Mouse (Mus musculus) heart, embryonic 15.5 days (tissue): ENCODE measurements around the gene Anks1b. TPM values are rescaled to one million over a fixed set of nuclear protein-coding genes. Genes with fewer than 3 reads are reported as not detected.

Experiments used
- ATAC-seq: fragments of 200-750 bp; cut with Nextera tagmentation; replicated peaks from 2 replicates; pipeline ENCODE4 v1.8.0; 2017; ENCODE audit warnings: low read depth, moderate TSS enrichment; ENCODE audit not compliant: insufficient number of reproducible peaks, insufficient read depth, low FRiP score
- H3K27ac ChIP-seq: fragments of 300-500 bp; sonication (generic); 2 replicates; pipeline ENCODE4 v1.5.1; 2015; ENCODE audit warnings: mild to moderate bottlenecking, inconsistent platforms
- H3K27me3 ChIP-seq: fragments of 300-500 bp; sonication (generic); 2 replicates; pipeline ENCODE4 v1.6.1; 2015; ENCODE audit warnings: inconsistent platforms
- H3K36me3 ChIP-seq: fragments of 300-500 bp; sonication (generic); 2 replicates; pipeline ENCODE4 v1.6.1; 2015; ENCODE audit warnings: mild to moderate bottlenecking, inconsistent platforms
- H3K4me1 ChIP-seq: fragments of 300-500 bp; sonication (generic); replicated peaks from 2 replicates; pipeline ENCODE4 v1.6.1; 2015; ENCODE audit warnings: inconsistent platforms
- H3K4me2 ChIP-seq: fragments of 300-500 bp; sonication (generic); 2 replicates; pipeline ENCODE4 v1.6.1; 2015; ENCODE audit warnings: inconsistent platforms, mild to moderate bottlenecking, moderate library complexity
- H3K4me3 ChIP-seq: fragments of 300-500 bp; sonication (generic); 2 replicates; pipeline ENCODE4 v1.5.1; 2015; ENCODE audit warnings: mild to moderate bottlenecking, inconsistent platforms
- H3K9ac ChIP-seq: fragments of 300-500 bp; sonication (generic); 2 replicates; pipeline ENCODE4 v1.6.1; 2015; ENCODE audit warnings: mild to moderate bottlenecking, inconsistent platforms
- H3K9me3 ChIP-seq: fragments of 300-500 bp; sonication (generic); replicated peaks from 2 replicates; pipeline ENCODE4 v1.6.1; 2016; ENCODE audit warnings: inconsistent platforms
- WGBS: fragments of 180-500 bp; shearing (Covaris S2); methylation state at CpG from one replicate; pipeline ENCODE4 v1.1.7; 2015; ENCODE audit warnings: mixed read lengths; 5-methylcytosine and 5-hydroxymethylcytosine counted together
- polyA plus RNA-seq: library from polyadenylated mRNA; unstranded; fragments of >200 nt; fragmentation: Nextera tagmentation; extraction: Ambion mirVana; gene quantifications from 2 replicates; pipeline ENCODE4 v1.2.1, GENCODE M21; 2015

Anks1b gene
- polyA plus RNA-seq, 1 experiment from 2014 or later = 0.79 TPM

- H3K27ac ChIP-seq = no peak overlapping the region
- WGBS = 76% methylated on average over 5 of the region's 5 CpGs
- no peak overlapping the region for H3K4me3 ChIP-seq
- no peaks in the 10 kb centered on the region for H3K9me3 ChIP-seq
- no peak overlapping the region for H3K9ac ChIP-seq
- no peaks in the 10 kb centered on the region for H3K36me3 ChIP-seq
- no peak for ATAC-seq
- no peaks in the 10 kb centered on the region for H3K27me3 ChIP-seq
- H3K4me2 ChIP-seq = no peak overlapping the region
- H3K4me1 ChIP-seq = no peaks in the 10 kb centered on the region
These were observed 323.6 kb downstream of the Anks1b start for GRCm38 (mm10) chr10:90196936-90197335.

- Histone ChIP-seq H3K4me1 (no peaks in the 10 kb centered on the region), H3K9me3 (no peaks in the 10 kb centered on the region)
- 85% methylated on average over 6 of the region's 6 CpGs for WGBS
These were observed 336.7 kb downstream of the Anks1b start for GRCm38 (mm10) chr10:90210044-90210443.

GRCm38 (mm10) chr10:90220470-90220869 lies 347.2 kb downstream of the Anks1b start:
- no peak for ATAC-seq
- Histone ChIP-seq H3K4me1 (no peaks in the 10 kb centered on the region), H3K27me3 (no peaks in the 10 kb centered on the region), H3K36me3 (no peaks in the 10 kb centered on the region), H3K4me2 (no peak overlapping the region), H3K9ac (no peak overlapping the region), H3K4me3 (no peak overlapping the region), H3K9me3 (no peaks in the 10 kb centered on the region), H3K27ac (no peak overlapping the region)
- 68% methylated on average over 3 of the region's 3 CpGs for WGBS

More at GRCm38 (mm10) chr10:90210044-90210443, 336.7 kb downstream of the Anks1b start:
- H3K36me3 ChIP-seq = no peaks in the 10 kb centered on the region
- H3K27me3 ChIP-seq = no peaks in the 10 kb centered on the region
- H3K4me2 ChIP-seq = no peak overlapping the region
- no peak overlapping the region for H3K9ac ChIP-seq
- ATAC-seq = no peak
- no peak overlapping the region for H3K4me3 ChIP-seq
- H3K27ac ChIP-seq = no peak overlapping the region

GRCm38 (mm10) chr10:90222793-90223495 lies 349.6 kb downstream of the Anks1b start:
- Histone ChIP-seq H3K9me3 (no peaks in the 10 kb centered on the region), H3K36me3 (no peaks in the 10 kb centered on the region), H3K4me2 (no peak overlapping the region), H3K9ac (no peak overlapping the region), H3K4me3 (no peak overlapping the region), H3K4me1 (no peaks in the 10 kb centered on the region), H3K27ac (no peak overlapping the region), H3K27me3 (no peaks in the 10 kb centered on the region)
- ATAC-seq = no peak
- 79% methylated on average over 3 of the region's 3 CpGs for WGBS

GRCm38 (mm10) chr10:90235273-90235672 lies 362.0 kb downstream of the Anks1b start:
- no peak overlapping the region for H3K4me3 ChIP-seq
- ATAC-seq = no peak
- no peaks in the 10 kb centered on the region for H3K9me3 ChIP-seq
- no peaks in the 10 kb centered on the region for H3K36me3 ChIP-seq
- no peak overlapping the region for H3K9ac ChIP-seq
- H3K27ac ChIP-seq = no peak overlapping the region
- H3K4me1 ChIP-seq = no peaks in the 10 kb centered on the region
- no peaks in the 10 kb centered on the region for H3K27me3 ChIP-seq
- no peak overlapping the region for H3K4me2 ChIP-seq
- WGBS = 61% methylated on average over 3 of the region's 3 CpGs

GRCm38 (mm10) chr10:90237290-90237689 lies 364.0 kb downstream of the Anks1b start:
- no peak for ATAC-seq
- Histone ChIP-seq H3K9ac (no peak overlapping the region), H3K4me2 (no peak overlapping the region), H3K27ac (no peak overlapping the region), H3K27me3 (no peaks in the 10 kb centered on the region), H3K36me3 (no peaks in the 10 kb centered on the region), H3K9me3 (no peaks in the 10 kb centered on the region), H3K4me3 (no peak overlapping the region), H3K4me1 (no peaks in the 10 kb centered on the region)
- 83% methylated on average over 3 of the region's 3 CpGs for WGBS

GRCm38 (mm10) chr10:90258944-90259714 lies 385.8 kb downstream of the Anks1b start:
- Histone ChIP-seq H3K9ac (no peak overlapping the region), H3K4me2 (no peak overlapping the region), H3K9me3 (no peaks in the 10 kb centered on the region), H3K4me1 (no peaks in the 10 kb centered on the region), H3K27me3 (no peaks in the 10 kb centered on the region), H3K36me3 (no peaks in the 10 kb centered on the region), H3K27ac (no peak overlapping the region), H3K4me3 (no peak overlapping the region)
- no peak for ATAC-seq
- 62% methylated on average over 3 of the region's 3 CpGs for WGBS

- Histone ChIP-seq H3K4me3 (no peak overlapping the region), H3K9ac (no peak overlapping the region), H3K9me3 (no peaks in the 10 kb centered on the region), H3K27me3 (no peaks in the 10 kb centered on the region), H3K4me2 (no peak overlapping the region), H3K27ac (no peak overlapping the region), H3K36me3 (no peaks in the 10 kb centered on the region), H3K4me1 (no peaks in the 10 kb centered on the region)
- 75% methylated on average over 1 of the region's 1 CpGs for WGBS
- ATAC-seq = no peak
These were observed 398.0 kb downstream of the Anks1b start for GRCm38 (mm10) chr10:90271321-90271720.

- WGBS = 71% methylated on average over 2 of the region's 2 CpGs
- no peak for ATAC-seq
- H3K4me3 ChIP-seq = no peak overlapping the region
- H3K4me2 ChIP-seq = no peak overlapping the region
- H3K4me1 ChIP-seq = no peaks in the 10 kb centered on the region
- H3K9ac ChIP-seq = no peak overlapping the region
- no peaks in the 10 kb centered on the region for H3K9me3 ChIP-seq
- no peaks in the 10 kb centered on the region for H3K36me3 ChIP-seq
- no peaks in the 10 kb centered on the region for H3K27me3 ChIP-seq
- H3K27ac ChIP-seq = no peak overlapping the region
These were observed 400.0 kb downstream of the Anks1b start for GRCm38 (mm10) chr10:90273311-90273710.

- no peak for ATAC-seq
- no peak overlapping the region for H3K4me2 ChIP-seq
- no peaks in the 10 kb centered on the region for H3K9me3 ChIP-seq
- H3K27ac ChIP-seq = no peak overlapping the region
- no peaks in the 10 kb centered on the region for H3K27me3 ChIP-seq
- H3K9ac ChIP-seq = no peak overlapping the region
- H3K4me1 ChIP-seq = no peaks in the 10 kb centered on the region
- no peak overlapping the region for H3K4me3 ChIP-seq
- H3K36me3 ChIP-seq = no peaks in the 10 kb centered on the region
- WGBS = 61% methylated on average over 1 of the region's 1 CpGs
These were observed 413.3 kb downstream of the Anks1b start for GRCm38 (mm10) chr10:90286589-90286988.

- Histone ChIP-seq H3K9ac (no peak overlapping the region), H3K36me3 (no peaks in the 10 kb centered on the region), H3K27ac (no peak overlapping the region), H3K9me3 (no peaks in the 10 kb centered on the region), H3K4me3 (no peak overlapping the region), H3K4me1 (no peaks in the 10 kb centered on the region), H3K27me3 (no peaks in the 10 kb centered on the region), H3K4me2 (no peak overlapping the region)
- WGBS = 48% methylated on average over 1 of the region's 1 CpGs
- ATAC-seq = no peak
These were observed 429.9 kb downstream of the Anks1b start for GRCm38 (mm10) chr10:90303249-90303648.

GRCm38 (mm10) chr10:90306156-90306555 lies 432.8 kb downstream of the Anks1b start:
- Histone ChIP-seq H3K9ac (no peak overlapping the region), H3K27me3 (no peaks in the 10 kb centered on the region), H3K36me3 (no peaks in the 10 kb centered on the region), H3K27ac (no peak overlapping the region), H3K9me3 (no peaks in the 10 kb centered on the region), H3K4me1 (no peaks in the 10 kb centered on the region), H3K4me3 (no peak overlapping the region), H3K4me2 (no peak overlapping the region)
- ATAC-seq = no peak
